Mouse (Mus musculus) embryonic facial prominence, embryonic 11.5 days (tissue): ENCODE measurements around the gene Akap8. TPM values are rescaled to one million over a fixed set of nuclear protein-coding genes. Genes with fewer than 3 reads are reported as not detected.

Experiments used
- ATAC-seq: fragments of 200-750 bp; cut with Nextera tagmentation; replicated peaks from 2 replicates; pipeline ENCODE4 v1.8.0; 2017; ENCODE audit warnings: low read depth; ENCODE audit not compliant: insufficient number of reproducible peaks, low FRiP score, low TSS enrichment
- DNase-seq: peaks from one replicate; pipeline ENCODE4 v3.0.0-alpha.2; 2015; ENCODE audit warnings: low spot score
- H3K27ac ChIP-seq: fragments of 300-500 bp; sonication (generic); replicated peaks from 2 replicates; pipeline ENCODE4 v1.5.1; 2014; ENCODE audit warnings: mild to moderate bottlenecking, low read depth, low read length, control low read depth
- H3K27me3 ChIP-seq: fragments of 300-500 bp; sonication (generic); 2 replicates; pipeline ENCODE4 v1.6.1; 2014; ENCODE audit warnings: mild to moderate bottlenecking, low read length, moderate library complexity, mixed read lengths; ENCODE audit not compliant: control insufficient read depth, insufficient read depth
- H3K36me3 ChIP-seq: fragments of 300-500 bp; sonication (generic); replicated peaks from 2 replicates; pipeline ENCODE4 v1.6.1; 2014; ENCODE audit warnings: low read depth, mild to moderate bottlenecking, low read length, moderate library complexity, mixed read lengths; ENCODE audit not compliant: control insufficient read depth, insufficient read depth
- H3K4me1 ChIP-seq: fragments of 300-500 bp; sonication (generic); 2 replicates; pipeline ENCODE4 v1.6.1; 2014; ENCODE audit warnings: low read length, mixed read lengths; ENCODE audit not compliant: control insufficient read depth, insufficient read depth
- H3K4me2 ChIP-seq: fragments of 300-500 bp; sonication (generic); 2 replicates; pipeline ENCODE4 v1.6.1; 2014; ENCODE audit warnings: low read depth, mild to moderate bottlenecking, control low read depth, low read length, moderate library complexity
- H3K4me3 ChIP-seq: fragments of 300-500 bp; sonication (generic); 2 replicates; pipeline ENCODE4 v1.5.1; 2014; ENCODE audit warnings: low read depth, low read length, control low read depth
- H3K9ac ChIP-seq: fragments of 300-500 bp; sonication (generic); replicated peaks from 2 replicates; pipeline ENCODE4 v1.6.1; 2014; ENCODE audit warnings: mild to moderate bottlenecking, control low read depth, low read length
- H3K9me3 ChIP-seq: fragments of 300-500 bp; sonication (generic); replicated peaks from 2 replicates; pipeline ENCODE4 v1.6.1; 2016; ENCODE audit warnings: mild to moderate bottlenecking, low read length, inconsistent platforms, mixed read lengths; ENCODE audit not compliant: control insufficient read depth
- WGBS: fragments of 180-500 bp; shearing (Covaris S2); extraction: QIAGEN DNeasy Blood & Tissue Kit; methylation state at CpG from one replicate; pipeline ENCODE4 v1.1.7; 2014; 5-methylcytosine and 5-hydroxymethylcytosine counted together
- polyA plus RNA-seq: library from polyadenylated mRNA; unstranded; fragments of >200 nt; fragmentation: Nextera tagmentation; extraction: Ambion mirVana; gene quantifications from 2 replicates; pipeline ENCODE4 v1.2.1, GENCODE M21; 2014

Gene Akap8
- polyA plus RNA-seq, 1 experiment from 2014 or later = 53.9 TPM

GRCm38 (mm10) chr17:32281126-32281525 lies 39.9 kb downstream of the Akap8 start:
- DNase-seq (no peak), ATAC-seq (no peak)
- no peaks in the 10 kb centered on the region for H3K4me1 ChIP-seq
- H3K9ac ChIP-seq = no peak overlapping the region
- no peak overlapping the region for H3K4me2 ChIP-seq
- H3K27ac ChIP-seq = no peak overlapping the region
- H3K36me3 ChIP-seq = no peaks in the 10 kb centered on the region
- H3K9me3 ChIP-seq = no peaks in the 10 kb centered on the region
- H3K4me3 ChIP-seq = no peak overlapping the region
- WGBS = 91% methylated on average over 2 of the region's 2 CpGs
- no peaks in the 10 kb centered on the region for H3K27me3 ChIP-seq

- H3K9me3 ChIP-seq = no peaks in the 10 kb centered on the region
- no peak overlapping the region for H3K27ac ChIP-seq
- H3K27me3 ChIP-seq = no peaks in the 10 kb centered on the region
- no peak overlapping the region for H3K9ac ChIP-seq
- WGBS = 90% methylated on average over 3 of the region's 3 CpGs
- DNase-seq (no peak), ATAC-seq (no peak)
- no peaks in the 10 kb centered on the region for H3K4me1 ChIP-seq
- H3K4me2 ChIP-seq = no peak overlapping the region
- no peaks in the 10 kb centered on the region for H3K36me3 ChIP-seq
- no peak overlapping the region for H3K4me3 ChIP-seq
These were observed 40.5 kb downstream of the Akap8 start for GRCm38 (mm10) chr17:32280575-32280974.

- Histone ChIP-seq H3K9ac (no peak overlapping the region), H3K4me1 (no peaks in the 10 kb centered on the region), H3K9me3 (no peaks in the 10 kb centered on the region), H3K4me2 (no peak overlapping the region), H3K4me3 (no peak overlapping the region), H3K36me3 (no peaks in the 10 kb centered on the region), H3K27ac (no peak overlapping the region), H3K27me3 (no peaks in the 10 kb centered on the region)
- DNase-seq (no peak), ATAC-seq (no peak)
- WGBS = 73% methylated on average over 1 of the region's 1 CpGs
These were observed 43.8 kb downstream of the Akap8 start for GRCm38 (mm10) chr17:32277201-32277600.

- ATAC-seq (no peak), DNase-seq (no peak)
- Histone ChIP-seq H3K9me3 (no peaks in the 10 kb centered on the region), H3K36me3 (no peaks in the 10 kb centered on the region), H3K4me3 (no peak overlapping the region), H3K9ac (no peak overlapping the region), H3K27ac (no peak overlapping the region), H3K4me1 (no peaks in the 10 kb centered on the region), H3K4me2 (no peak overlapping the region), H3K27me3 (no peaks in the 10 kb centered on the region)
- 92% methylated on average over 3 of the region's 3 CpGs for WGBS
These were observed 45.5 kb downstream of the Akap8 start for GRCm38 (mm10) chr17:32275568-32275967.

GRCm38 (mm10) chr17:32269151-32269550 lies 51.9 kb downstream of the Akap8 start:
- H3K9ac ChIP-seq = no peak overlapping the region
- H3K27ac ChIP-seq = no peak overlapping the region
- WGBS = 92% methylated on average over 7 of the region's 7 CpGs
- DNase-seq = no peak
- no peaks in the 10 kb centered on the region for H3K36me3 ChIP-seq
- H3K4me2 ChIP-seq = no peak overlapping the region
- no peaks in the 10 kb centered on the region for H3K9me3 ChIP-seq
- ATAC-seq = no peak
- H3K27me3 ChIP-seq = no peaks in the 10 kb centered on the region
- no peaks in the 10 kb centered on the region for H3K4me1 ChIP-seq
- H3K4me3 ChIP-seq = no peak overlapping the region

GRCm38 (mm10) chr17:32268540-32268960 lies 52.5 kb downstream of the Akap8 start:
- Histone ChIP-seq H3K9me3 (no peaks in the 10 kb centered on the region), H3K9ac (no peak overlapping the region), H3K4me3 (no peak overlapping the region), H3K27me3 (no peaks in the 10 kb centered on the region), H3K36me3 (no peaks in the 10 kb centered on the region), H3K27ac (no peak overlapping the region), H3K4me1 (no peaks in the 10 kb centered on the region), H3K4me2 (no peak overlapping the region)
- ATAC-seq (no peak), DNase-seq (no peak)
- 93% methylated on average over 3 of the region's 3 CpGs for WGBS

GRCm38 (mm10) chr17:32268096-32268495 lies 52.9 kb downstream of the Akap8 start:
- Histone ChIP-seq H3K9ac (no peak overlapping the region), H3K4me2 (no peak overlapping the region), H3K4me1 (no peaks in the 10 kb centered on the region), H3K36me3 (no peaks in the 10 kb centered on the region), H3K27me3 (no peaks in the 10 kb centered on the region), H3K27ac (no peak overlapping the region), H3K9me3 (no peaks in the 10 kb centered on the region), H3K4me3 (no peak overlapping the region)
- no peak for ATAC-seq
- DNase-seq = no peak
- 81% methylated on average over 2 of the region's 2 CpGs for whole genome bisulfite sequencing

- H3K9me3 ChIP-seq = no peaks in the 10 kb centered on the region
- 93% methylated on average over 1 of the region's 1 CpGs for WGBS
- no peak for ATAC-seq
- no peaks in the 10 kb centered on the region for H3K4me1 ChIP-seq
- no peaks in the 10 kb centered on the region for H3K36me3 ChIP-seq
- H3K27ac ChIP-seq = no peak overlapping the region
- no peak overlapping the region for H3K9ac ChIP-seq
- no peak overlapping the region for H3K4me3 ChIP-seq
- no peak for DNase-seq
- no peak overlapping the region for H3K4me2 ChIP-seq
- H3K27me3 ChIP-seq = no peaks in the 10 kb centered on the region
These were observed 53.4 kb downstream of the Akap8 start for GRCm38 (mm10) chr17:32267617-32268016.
